Mouse (Mus musculus): ENCODE results near the gene Cep78. TPM values are rescaled to one million over a fixed set of nuclear protein-coding genes. Genes with fewer than 3 reads are reported as not detected.

The Cep78 gene
- polyA plus RNA-seq, 1 experiment from 2014 or later = 27.3 TPM

- Histone ChIP-seq H3K27me3 (no peaks in the 10 kb centered on the region), H3K4me2 (replicated peaks) (no peak overlapping the region), H3K36me3 (no peaks in the 10 kb centered on the region), H3K9ac (no peak overlapping the region), H3K9me3 (replicated peaks) (no peaks in the 10 kb centered on the region), H3K4me1 (no peaks in the 10 kb centered on the region), H3K27ac (replicated peaks) (no peak overlapping the region), H3K4me3 (replicated peaks) (no peak overlapping the region)
- 84% methylated on average over 4 of the region's 4 CpGs for WGBS
- no peak for ATAC-seq (ENCODE audit: insufficient number of reproducible peaks, low FRiP score, low TSS enrichment, low read depth)
Measured at GRCm38 (mm10) chr19:16009111-16009510, 24.3 kb upstream of the Cep78 start.

GRCm38 (mm10) chr19:16007131-16007530 lies 22.3 kb upstream of the Cep78 start:
- Histone ChIP-seq H3K9me3 (replicated peaks) (no peaks in the 10 kb centered on the region), H3K27ac (replicated peaks) (no peak overlapping the region), H3K36me3 (no peaks in the 10 kb centered on the region), H3K4me3 (replicated peaks) (no peak overlapping the region), H3K4me1 (no peaks in the 10 kb centered on the region), H3K4me2 (replicated peaks) (no peak overlapping the region), H3K27me3 (no peaks in the 10 kb centered on the region), H3K9ac (no peak overlapping the region)
- WGBS = 86% methylated on average over 8 of the region's 8 CpGs
- no peak for ATAC-seq (ENCODE audit: insufficient number of reproducible peaks, low FRiP score, low TSS enrichment, low read depth)

GRCm38 (mm10) chr19:15998157-15998556 lies 13.4 kb upstream of the Cep78 start:
- 2% methylated on average over 3 of the region's 3 CpGs for WGBS
- ATAC-seq (ENCODE audit: insufficient number of reproducible peaks, low FRiP score, low TSS enrichment, low read depth) = no peak

GRCm38 (mm10) chr19:15996901-15997564 lies 12.2 kb upstream of the Cep78 start:
- Histone ChIP-seq H3K9ac (no peak overlapping the region), H3K27ac (replicated peaks) (peak overlapping the region; percentile 55; the same call in 1 of the 2 replicates), H3K9me3 (replicated peaks) (no peaks in the 10 kb centered on the region), H3K27me3 (no peaks in the 10 kb centered on the region), H3K36me3 (no peaks in the 10 kb centered on the region), H3K4me3 (replicated peaks) (peak overlapping the region; percentile 13), H3K4me2 (replicated peaks) (peak overlapping the region; percentile 42), H3K4me1 (peaks cover 6% of the 10 kb centered on the region)
- 0 out of 2 replicates have a peak, but pooled peaks have one; percentile 51 for ATAC-seq (ENCODE audit: insufficient number of reproducible peaks, low FRiP score, low TSS enrichment, low read depth)
- 40% methylated on average over 12 of the region's 12 CpGs for WGBS

More at GRCm38 (mm10) chr19:15998157-15998556, 13.4 kb upstream of the Cep78 start:
- no peaks in the 10 kb centered on the region for H3K9me3 ChIP-seq (replicated peaks)
- no peaks in the 10 kb centered on the region for H3K27me3 ChIP-seq
- H3K4me2 ChIP-seq (replicated peaks) = no peak overlapping the region
- no peaks in the 10 kb centered on the region for H3K36me3 ChIP-seq
- H3K27ac ChIP-seq (replicated peaks) = no peak overlapping the region
- H3K4me1 ChIP-seq = peaks cover 6% of the 10 kb centered on the region
- no peak overlapping the region for H3K9ac ChIP-seq
- H3K4me3 ChIP-seq (replicated peaks) = no peak overlapping the region

GRCm38 (mm10) chr19:15990102-15990501 lies 5.3 kb upstream of the Cep78 start:
- Histone ChIP-seq H3K36me3 (no peaks in the 10 kb centered on the region), H3K27me3 (no peaks in the 10 kb centered on the region), H3K4me3 (replicated peaks) (no peak overlapping the region), H3K4me2 (replicated peaks) (no peak overlapping the region), H3K27ac (replicated peaks) (no peak overlapping the region), H3K9me3 (replicated peaks) (no peaks in the 10 kb centered on the region), H3K9ac (no peak overlapping the region), H3K4me1 (no peaks in the 10 kb centered on the region)
- no peak for ATAC-seq (ENCODE audit: insufficient number of reproducible peaks, low FRiP score, low TSS enrichment, low read depth)
- WGBS = 67% methylated on average over 1 of the region's 1 CpGs

- H3K4me1 ChIP-seq = peaks cover 4% of the 10 kb centered on the region; the same call in 1 of the 2 replicates
- peak overlapping the region; percentile 90 for H3K4me2 ChIP-seq (replicated peaks)
- H3K9me3 ChIP-seq (replicated peaks) = no peaks in the 10 kb centered on the region
- H3K4me3 ChIP-seq (replicated peaks) = peak overlapping the region; percentile 85
- H3K27ac ChIP-seq (replicated peaks) = peak overlapping the region; percentile 25; the same call in 1 of the 2 replicates
- peak overlapping the region; percentile 70 for H3K9ac ChIP-seq
- peaks cover 2% of the 10 kb centered on the region; the same call in 1 of the 2 replicates for H3K36me3 ChIP-seq
- WGBS = 28% methylated on average over 10 of the region's 10 CpGs
- no peak for ATAC-seq (ENCODE audit: insufficient number of reproducible peaks, low FRiP score, low TSS enrichment, low read depth)
- no peaks in the 10 kb centered on the region for H3K27me3 ChIP-seq
Measured at GRCm38 (mm10) chr19:15985172-15985713, 454 bp upstream of the Cep78 start.

- Histone ChIP-seq H3K4me1 (peaks cover 4% of the 10 kb centered on the region; the same call in 1 of the 2 replicates), H3K27ac (replicated peaks) (no peak overlapping the region), H3K4me2 (replicated peaks) (peak overlapping the region; percentile 90), H3K9me3 (replicated peaks) (no peaks in the 10 kb centered on the region), H3K4me3 (replicated peaks) (peak overlapping the region; percentile 85), H3K9ac (0 out of 2 replicates have a peak overlapping the region, but pooled peaks have one; percentile 70), H3K27me3 (no peaks in the 10 kb centered on the region), H3K36me3 (peaks cover 3% of the 10 kb centered on the region; the same call in 1 of the 2 replicates)
- WGBS = 49% methylated on average over 15 of the region's 15 CpGs
- ATAC-seq (ENCODE audit: insufficient number of reproducible peaks, low FRiP score, low TSS enrichment, low read depth) = no peak
Measured at GRCm38 (mm10) chr19:15983739-15984344, 947 bp downstream of the Cep78 start.

GRCm38 (mm10) chr19:15982926-15983738 lies 1.7 kb downstream of the Cep78 start:
- peak overlapping the region; percentile 90; the same call in 1 of the 2 replicates for H3K4me2 ChIP-seq (replicated peaks)
- WGBS = 57% methylated on average over 9 of the region's 10 CpGs
- H3K36me3 ChIP-seq = peaks cover 3% of the 10 kb centered on the region; the same call in 1 of the 2 replicates
- peaks cover 4% of the 10 kb centered on the region; the same call in 1 of the 2 replicates for H3K4me1 ChIP-seq
- no peak overlapping the region for H3K4me3 ChIP-seq (replicated peaks)
- no peaks in the 10 kb centered on the region for H3K9me3 ChIP-seq (replicated peaks)
- ATAC-seq (ENCODE audit: insufficient number of reproducible peaks, low FRiP score, low TSS enrichment, low read depth) = no peak; the same call in 1 of the 2 replicates
- no peak overlapping the region for H3K9ac ChIP-seq
- no peak overlapping the region for H3K27ac ChIP-seq (replicated peaks)
- no peaks in the 10 kb centered on the region for H3K27me3 ChIP-seq

- Histone ChIP-seq H3K27ac (replicated peaks) (no peak overlapping the region), H3K9me3 (replicated peaks) (no peaks in the 10 kb centered on the region), H3K36me3 (peaks cover 15% of the 10 kb centered on the region), H3K9ac (no peak overlapping the region), H3K27me3 (no peaks in the 10 kb centered on the region), H3K4me3 (replicated peaks) (no peak overlapping the region), H3K4me1 (peaks cover 4% of the 10 kb centered on the region; the same call in 1 of the 2 replicates), H3K4me2 (replicated peaks) (no peak overlapping the region)
- WGBS = 44% methylated on average over 4 of the region's 4 CpGs
- ATAC-seq (ENCODE audit: insufficient number of reproducible peaks, low FRiP score, low TSS enrichment, low read depth) = no peak
Measured at GRCm38 (mm10) chr19:15981861-15982260, 2.9 kb downstream of the Cep78 start.

GRCm38 (mm10) chr19:15973365-15973764 lies 11.4 kb downstream of the Cep78 start:
- Histone ChIP-seq H3K27ac (replicated peaks) (no peak overlapping the region), H3K4me2 (replicated peaks) (no peak overlapping the region), H3K9ac (no peak overlapping the region), H3K4me1 (no peaks in the 10 kb centered on the region), H3K36me3 (peaks cover 48% of the 10 kb centered on the region), H3K9me3 (replicated peaks) (no peaks in the 10 kb centered on the region), H3K27me3 (no peaks in the 10 kb centered on the region), H3K4me3 (replicated peaks) (no peak overlapping the region)
- WGBS = 82% methylated on average over 4 of the region's 4 CpGs
- no peak for ATAC-seq (ENCODE audit: insufficient number of reproducible peaks, low FRiP score, low TSS enrichment, low read depth)

GRCm38 (mm10) chr19:15965082-15965481 lies 19.7 kb downstream of the Cep78 start:
- Histone ChIP-seq H3K36me3 (peaks cover 45% of the 10 kb centered on the region), H3K9me3 (replicated peaks) (no peaks in the 10 kb centered on the region), H3K27me3 (no peaks in the 10 kb centered on the region), H3K27ac (replicated peaks) (no peak overlapping the region), H3K4me1 (no peaks in the 10 kb centered on the region), H3K9ac (no peak overlapping the region), H3K4me3 (replicated peaks) (no peak overlapping the region), H3K4me2 (replicated peaks) (no peak overlapping the region)
- WGBS = 50% methylated on average over 3 of the region's 3 CpGs
- ATAC-seq (ENCODE audit: insufficient number of reproducible peaks, low FRiP score, low TSS enrichment, low read depth) = no peak

All from embryonic facial prominence, embryonic 15.5 days (tissue).